Mouse (Mus musculus) heart, postnatal 25 days (tissue): ENCODE data around the gene Rad50. TPM values are rescaled to one million over a fixed set of nuclear protein-coding genes. Genes with fewer than 3 reads are reported as not detected.

Experiments
- DNase-seq: peaks from one replicate; pipeline ENCODE4 v3.0.0; 2022; ENCODE audit warnings: low spot score
- intact Hi-C: fragments of 180-260 bp; cut with DNase I; formaldehyde crosslinking; loops from one replicate; pipeline ENCODE4 v1.15.1; 2025
- total RNA-seq, 2 experiments: library from RNA; stranded (reverse); gene quantifications; 2 replicates each; pipeline ENCODE4 v1.2.3; 2021

Gene Rad50
- total RNA-seq, result 1 to 10 TPM; 6.3 to 6.7 TPM

DNA sequence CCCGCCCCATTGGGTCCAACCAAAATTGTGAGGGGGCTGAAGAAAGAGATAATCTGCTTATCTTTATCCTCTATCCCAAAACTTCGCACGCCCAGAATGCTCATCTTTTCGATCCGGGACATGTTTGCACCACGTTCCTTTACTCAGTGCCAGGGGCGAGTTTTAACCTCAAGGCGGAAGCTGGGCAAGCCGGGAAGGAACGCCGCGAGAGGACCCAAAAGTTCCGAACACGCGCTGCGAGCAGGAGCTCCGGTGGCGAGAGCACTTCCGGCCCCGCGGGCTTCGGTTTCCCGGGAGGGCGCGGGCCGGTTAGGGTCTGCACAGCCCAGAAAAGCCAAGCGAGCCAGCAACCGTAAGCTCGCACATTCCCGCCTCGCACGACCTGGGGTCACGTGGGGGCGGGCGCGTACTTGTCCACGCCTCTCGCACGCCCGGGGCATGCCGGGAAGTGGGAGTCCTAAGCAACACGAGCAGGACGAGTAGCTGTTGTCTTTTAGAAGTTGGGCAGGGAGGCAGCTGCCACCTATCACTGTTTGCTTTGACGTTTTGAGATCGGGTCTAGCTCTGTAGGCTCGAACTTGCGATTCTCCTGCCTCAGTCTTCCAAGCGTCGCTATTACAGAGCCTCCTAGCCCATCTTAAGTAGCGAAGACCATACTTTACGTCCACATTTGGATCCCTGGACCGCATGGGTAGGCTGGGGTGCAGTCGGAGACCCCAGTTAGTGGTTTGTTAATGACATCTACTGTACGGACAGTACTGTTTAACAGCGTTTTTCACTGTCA is at the start of gene Rad50:
Rad50 (minus strand) TSS at position 386 of the 784 bp plus-strand sequence.
- intact Hi-C loops, result no loop called here
- DNase-seq, result peak; percentile 82

DNA sequence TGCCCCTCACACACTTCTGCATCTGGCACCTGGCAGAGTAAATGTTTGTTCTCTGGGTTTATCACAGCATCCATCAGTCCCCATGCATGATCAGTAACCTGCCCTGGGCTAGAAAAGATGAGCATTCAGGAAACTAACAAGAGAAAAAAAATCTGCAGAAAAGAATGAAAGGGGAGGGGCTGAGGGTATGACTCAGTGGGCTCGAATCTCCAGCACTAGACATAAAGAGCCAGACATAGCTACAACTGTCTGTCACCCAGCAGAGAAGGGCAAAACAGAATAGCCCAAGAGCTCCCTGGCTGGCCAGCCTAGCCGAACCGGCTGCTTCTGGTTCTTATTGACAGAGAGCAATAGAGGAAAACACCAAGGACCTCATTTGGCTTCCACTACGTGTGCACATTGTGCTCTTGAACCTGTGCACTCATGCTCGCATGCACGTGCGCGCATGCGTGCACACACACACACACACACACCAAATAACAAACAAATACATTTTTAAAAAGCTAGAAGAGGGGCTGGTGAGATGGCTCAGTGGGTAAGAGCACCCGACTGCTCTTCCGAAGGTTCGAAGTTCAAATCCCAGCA is 48.0 kb upstream of the Rad50 start:
- intact Hi-C loops, result no loop called here
- no peak for DNase-seq

DNA sequence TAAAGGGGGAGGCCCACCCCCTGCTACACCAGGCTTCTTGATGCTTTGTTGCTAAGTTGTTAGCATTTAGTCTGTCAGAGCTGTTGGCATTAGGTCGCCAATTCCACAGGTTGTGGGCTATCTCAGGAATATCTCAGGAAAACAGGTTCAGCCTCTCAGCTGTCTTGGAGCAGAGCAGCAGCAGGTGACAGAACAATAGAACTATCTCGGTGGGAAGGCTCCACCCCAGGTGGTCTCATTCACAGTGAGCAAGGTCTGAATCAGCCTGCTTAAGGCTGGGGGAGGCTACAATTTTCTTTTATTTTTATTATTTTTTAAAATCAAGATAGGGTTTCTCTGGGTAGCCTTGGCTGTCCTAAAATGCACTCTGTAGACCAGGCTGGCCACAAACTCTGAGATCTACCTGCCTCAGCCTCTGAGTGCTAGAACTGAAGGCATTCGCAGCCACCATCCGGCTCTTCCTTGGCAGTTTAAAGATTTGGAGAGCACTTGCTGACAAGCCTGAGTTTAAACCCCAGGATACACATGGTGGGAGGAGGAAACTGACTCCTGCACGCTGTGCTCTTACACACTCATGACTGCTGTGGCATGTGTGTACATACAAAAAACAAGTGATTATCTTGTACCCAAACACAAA is 42.7 kb upstream of the Rad50 start:
- intact Hi-C loops, result no loop called here
- no peak for DNase-seq

DNA sequence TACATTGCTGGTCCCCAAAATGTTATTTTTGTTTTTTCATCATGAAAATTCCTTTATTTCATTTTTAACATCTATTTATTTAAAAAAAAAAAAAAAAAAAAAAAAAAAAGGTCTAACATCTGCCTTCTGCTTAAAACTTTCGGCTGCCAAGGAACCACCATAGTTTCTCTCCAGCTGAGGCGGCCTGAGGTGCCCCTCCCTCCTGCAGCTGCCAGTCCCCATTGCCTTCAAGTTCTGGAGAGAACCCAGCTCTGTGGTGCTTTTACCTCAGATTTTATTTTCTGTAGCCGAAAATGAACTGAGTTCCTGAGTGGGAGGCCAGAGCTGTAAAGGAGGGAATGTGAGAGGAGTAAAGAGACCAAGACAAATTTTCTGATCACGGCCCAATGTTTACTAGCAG is 42.2 kb upstream of the Rad50 start:
- no peak for DNase-seq

DNA sequence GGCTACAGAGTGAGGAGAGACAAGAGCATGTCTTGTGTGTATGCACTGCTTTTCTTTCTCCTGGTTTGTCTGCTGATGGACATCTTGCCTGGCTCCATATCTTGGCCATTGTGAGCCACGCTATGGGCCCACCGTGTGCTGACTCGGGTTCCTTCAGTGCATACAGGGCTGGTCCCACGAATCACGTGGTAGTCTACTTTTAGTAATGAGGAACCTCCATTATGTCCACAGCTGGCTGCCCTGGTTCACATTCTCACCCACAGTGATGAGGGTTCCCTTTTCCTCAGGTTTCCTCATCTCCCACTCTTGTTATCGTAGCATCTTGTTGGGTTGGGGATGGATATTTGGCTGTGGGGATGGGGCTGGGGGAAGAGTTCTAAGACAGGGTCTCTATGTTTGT is 41.5 kb upstream of the Rad50 start:
- intact Hi-C loops, result no loop called here
- DNase-seq, result no peak

More for the DNA sequence above, 42.2 kb upstream of the Rad50 start:
- intact Hi-C loops, result no loop called here

DNA sequence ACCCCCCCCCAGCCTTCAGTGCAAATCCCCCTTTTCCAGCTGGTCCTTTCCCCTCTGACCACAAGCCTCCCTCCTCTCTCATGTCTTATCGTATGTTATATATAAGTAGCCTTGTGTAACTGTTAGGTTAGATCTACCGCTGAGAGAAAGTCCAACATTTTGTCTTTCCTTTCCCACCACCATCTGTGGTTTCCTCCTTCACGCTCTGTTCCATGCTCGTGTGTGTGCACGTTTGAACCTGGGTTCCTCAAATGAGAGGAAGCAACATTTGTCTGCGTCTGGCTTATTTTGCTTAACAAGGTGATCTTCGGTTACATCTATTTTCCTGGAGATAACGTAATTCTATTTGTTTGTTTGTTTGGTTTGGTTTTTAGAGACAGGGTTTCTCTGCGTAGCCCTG is 40.9 kb upstream of the Rad50 start:
- no peak for DNase-seq
- intact Hi-C loops, result no loop called here

DNA sequence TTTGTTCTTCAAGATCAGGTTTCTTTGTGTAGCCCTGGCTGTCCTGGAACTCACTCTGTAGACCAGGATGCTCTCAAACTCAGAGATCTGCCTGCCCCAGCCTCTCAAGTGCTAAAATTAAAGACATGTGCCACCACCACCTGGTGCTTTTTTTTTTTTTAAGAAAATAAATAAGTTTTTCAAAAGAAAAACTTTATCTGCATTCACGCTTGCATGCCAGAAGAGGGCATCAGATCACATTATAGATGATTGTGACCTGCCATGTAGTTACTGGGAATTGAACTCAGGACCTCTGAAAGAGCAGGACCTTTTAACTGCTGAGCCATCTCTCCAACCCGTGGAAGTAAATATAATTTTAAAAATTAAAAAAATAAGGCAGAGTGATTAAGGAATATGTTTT is 38.1 kb upstream of the Rad50 start:
- intact Hi-C loops, result no loop called here
- no peak for DNase-seq

DNA sequence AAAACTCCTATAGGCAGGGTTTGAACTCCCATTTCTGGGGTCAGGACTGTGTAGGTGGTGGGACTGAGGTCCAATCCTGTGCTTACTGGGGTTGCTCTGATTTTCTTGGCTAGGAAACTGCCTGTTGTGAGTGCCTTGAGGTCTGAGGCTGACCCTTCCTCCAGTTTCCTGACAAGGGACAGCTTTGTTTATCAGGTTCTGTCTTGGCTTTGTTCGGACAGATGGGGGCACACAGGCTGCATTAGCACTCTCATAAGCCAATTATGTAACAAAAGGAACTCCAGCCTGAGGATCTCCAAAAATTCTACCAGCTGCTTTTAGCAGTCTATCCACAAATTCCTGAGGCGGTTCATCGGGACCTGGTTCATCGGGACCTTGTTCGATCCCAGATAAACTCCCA is 35.2 kb upstream of the Rad50 start:
- intact Hi-C loops, result no loop called here
- peak; percentile 11 for DNase-seq

DNA sequence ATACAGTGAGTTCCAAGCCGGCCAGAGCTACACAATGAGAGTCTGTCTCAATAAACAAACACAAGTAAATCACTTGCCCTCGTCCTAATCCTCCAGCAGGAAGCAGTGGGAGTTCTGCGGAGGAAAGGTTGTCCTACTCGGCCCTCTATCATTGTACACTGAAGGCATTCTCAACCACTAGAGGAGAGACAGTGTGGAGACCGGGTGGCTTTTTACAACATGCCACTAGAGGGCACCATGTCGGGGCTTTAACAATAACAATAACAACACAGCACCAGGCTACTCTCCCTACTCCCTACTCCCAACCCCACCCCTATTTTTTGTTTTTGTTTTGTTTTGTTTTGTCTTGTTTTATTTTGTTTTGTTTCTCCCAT is 30.4 kb upstream of the Rad50 start:
- intact Hi-C loops, result loop anchor here (2.0 to 10.0 kb wide), 4 partner anchors 135 to 520 kb away; partner anchors contain the start of gene Gm9837
- DNase-seq, result peak; percentile 31

DNA sequence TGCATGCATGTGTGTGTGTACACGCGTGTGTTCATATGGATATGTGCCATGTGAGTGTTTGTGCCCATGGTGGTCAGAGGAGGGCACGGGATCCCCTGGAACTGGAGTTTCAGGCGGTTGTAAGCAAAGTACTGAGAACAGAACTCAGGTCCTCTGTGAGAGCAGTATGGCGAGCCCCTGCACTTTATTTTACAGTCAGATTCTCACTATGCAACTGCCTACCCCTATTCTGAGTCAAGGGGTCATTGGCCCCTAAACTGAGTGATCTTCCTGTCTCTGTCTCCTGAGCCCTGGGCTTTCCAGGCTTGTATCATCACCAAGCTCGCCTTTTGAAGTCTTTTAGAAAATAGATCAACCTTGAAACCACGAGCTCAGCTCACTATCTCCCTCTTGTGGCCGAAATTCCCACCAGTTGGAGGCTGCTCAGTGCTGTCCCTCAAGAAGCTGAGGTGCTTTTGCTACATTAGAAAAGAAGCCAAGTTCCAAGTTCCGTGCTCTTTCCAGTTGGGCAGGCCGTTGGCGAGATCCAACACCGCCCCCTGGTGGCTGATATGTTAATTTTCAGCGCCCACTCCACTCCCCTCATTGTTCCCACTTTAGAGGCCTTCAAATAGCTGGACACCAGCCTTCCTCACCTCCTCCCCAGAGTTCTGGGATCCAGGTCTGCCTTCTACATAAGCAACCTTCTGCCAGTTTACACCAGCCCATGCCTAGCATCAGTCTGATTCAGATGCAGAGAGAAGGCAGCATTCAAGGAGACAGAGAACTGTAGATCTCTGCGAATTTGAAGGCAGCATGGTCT is 29.9 kb upstream of the Rad50 start:
- peak; percentile 42 for DNase-seq
- intact Hi-C loops, result loop anchor here (2.0 to 10.0 kb wide), 4 partner anchors 135 to 520 kb away; partner anchors contain the start of gene Gm9837

DNA sequence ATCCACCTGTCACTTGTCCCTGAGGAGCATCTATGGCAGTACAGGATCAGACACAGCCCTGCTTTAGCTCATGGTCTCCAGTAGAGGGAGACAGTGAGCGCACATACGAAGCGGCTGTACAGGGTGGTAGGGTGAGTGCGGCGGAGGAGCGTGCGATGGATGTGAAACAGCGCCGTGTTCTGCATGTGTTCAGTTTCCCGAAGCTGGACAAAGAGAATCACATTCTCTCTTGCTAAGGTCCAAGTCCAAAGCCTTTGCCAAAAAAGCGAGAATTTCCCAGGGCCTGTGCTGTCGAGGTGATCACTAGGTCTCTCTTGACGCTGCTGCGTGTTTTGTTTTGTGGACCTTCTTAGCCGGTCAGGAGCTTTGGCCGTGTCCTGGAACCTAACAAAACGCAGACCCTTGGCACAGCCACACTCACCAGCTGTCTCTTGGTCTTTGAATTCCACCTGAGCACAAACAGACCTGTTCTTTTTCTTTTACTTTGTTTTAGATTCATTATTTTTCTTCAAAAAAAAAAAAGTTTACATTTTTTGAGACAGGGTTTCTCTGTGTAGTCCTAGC is 28.6 kb upstream of the Rad50 start:
- peak; percentile 17 for DNase-seq
- intact Hi-C loops, result loop anchor here (2.0 to 10.0 kb wide), 4 partner anchors 137 to 522 kb away; partner anchors contain the start of gene Gm9837

DNA sequence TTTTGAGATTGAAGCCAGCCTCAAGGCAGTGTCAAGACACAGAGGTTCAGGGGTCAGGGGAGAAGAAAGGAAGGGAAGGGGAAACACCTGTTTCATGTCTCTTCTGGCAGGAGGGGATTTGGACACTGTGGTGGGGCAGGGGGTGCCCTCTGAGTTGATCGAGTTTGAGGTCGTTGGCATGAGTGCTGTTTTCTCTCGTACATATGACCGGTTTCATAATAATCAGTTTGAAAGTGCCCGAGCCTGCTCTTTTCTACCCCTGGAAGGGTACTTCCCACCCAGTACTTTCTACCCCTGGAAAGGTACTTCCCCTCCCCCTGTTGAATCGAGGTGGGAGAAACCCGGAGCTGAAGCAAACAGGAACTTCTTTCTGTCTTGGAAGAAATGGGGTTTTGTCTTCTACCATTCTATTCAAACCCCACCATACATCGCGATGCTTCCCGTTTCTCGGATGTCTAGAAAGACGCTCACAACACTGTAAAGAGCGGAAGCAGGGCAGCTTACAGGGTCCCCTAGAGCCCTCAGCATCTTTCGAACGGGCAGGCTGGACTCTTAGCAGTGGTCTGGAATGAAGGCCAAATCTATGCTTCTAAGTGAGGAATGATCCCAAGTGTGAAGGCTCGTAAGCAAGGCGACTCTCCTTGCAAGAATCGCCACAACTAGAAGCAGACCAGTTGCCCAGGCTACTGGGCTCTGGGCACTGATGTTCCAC is 28.0 kb upstream of the Rad50 start:
- no peak for DNase-seq
- intact Hi-C loops, result loop anchor here (5.0 to 10.0 kb wide), 3 partner anchors 137 to 522 kb away; no protein-coding TSS in a partner anchor

DNA sequence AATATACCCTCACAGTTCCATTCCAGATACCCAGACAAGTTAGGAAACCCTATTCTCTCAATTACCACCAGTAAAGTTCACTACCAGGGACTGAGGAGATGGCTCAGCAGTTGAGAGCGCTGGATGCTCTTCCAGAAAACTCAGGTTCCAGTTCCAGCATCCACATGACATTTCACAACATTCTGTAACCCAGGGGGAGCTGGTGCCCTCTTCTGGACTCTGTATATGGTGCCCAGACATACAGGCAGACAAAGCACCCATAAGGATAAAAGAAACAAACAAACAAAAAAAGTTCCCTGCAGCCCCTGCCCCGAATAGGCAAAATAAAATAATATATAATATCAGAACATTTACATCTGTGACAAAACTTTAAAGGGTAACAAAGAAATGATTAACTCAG is 27.3 kb upstream of the Rad50 start:
- DNase-seq, result no peak
- intact Hi-C loops, result loop anchor here (10.0 kb wide), 1 partner anchor 150 kb away; no protein-coding TSS in a partner anchor

DNA sequence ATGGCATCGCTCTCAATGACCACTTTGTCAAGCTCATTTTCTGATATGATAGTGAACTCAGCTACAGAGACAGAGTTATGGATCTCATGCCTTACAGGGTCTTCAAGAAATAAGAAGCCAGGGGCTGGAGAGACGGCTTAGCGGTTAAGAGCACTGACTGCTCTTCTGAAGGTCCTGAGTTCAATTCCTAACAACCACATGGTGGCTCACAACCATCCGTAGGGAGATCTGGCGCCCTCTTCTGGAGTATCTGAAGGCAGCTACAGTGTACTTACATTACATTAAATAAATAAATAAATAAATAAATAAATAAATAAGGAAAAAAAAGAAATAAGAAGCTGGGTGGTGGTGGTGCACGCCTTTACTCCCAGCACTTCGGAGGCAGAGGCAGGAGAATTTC is 26.7 kb upstream of the Rad50 start:
- DNase-seq, result no peak
- intact Hi-C loops, result loop anchor here (10.0 kb wide), 1 partner anchor 149 kb away; no protein-coding TSS in a partner anchor

DNA sequence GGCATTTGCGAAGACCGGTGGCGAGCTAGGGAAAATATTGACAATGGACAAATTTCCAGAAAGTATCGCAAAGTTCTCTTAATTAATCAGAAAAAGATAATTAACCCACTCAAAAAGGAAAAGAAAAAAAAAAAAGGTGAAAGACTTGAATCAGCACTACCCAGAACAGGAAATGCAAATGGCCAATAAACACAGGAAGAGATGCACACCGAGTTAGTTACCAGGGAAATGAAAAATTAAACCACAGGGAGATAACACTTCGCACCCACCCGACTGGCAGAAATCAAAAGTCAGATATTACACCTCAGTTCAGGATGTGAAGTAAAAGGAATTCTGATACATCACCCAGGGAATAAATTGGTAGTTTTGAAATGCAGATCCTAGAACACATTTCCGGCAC is 25.1 kb upstream of the Rad50 start:
- no peak for DNase-seq
- intact Hi-C loops, result loop anchor here (10.0 kb wide), 1 partner anchor 147 kb away; no protein-coding TSS in a partner anchor

DNA sequence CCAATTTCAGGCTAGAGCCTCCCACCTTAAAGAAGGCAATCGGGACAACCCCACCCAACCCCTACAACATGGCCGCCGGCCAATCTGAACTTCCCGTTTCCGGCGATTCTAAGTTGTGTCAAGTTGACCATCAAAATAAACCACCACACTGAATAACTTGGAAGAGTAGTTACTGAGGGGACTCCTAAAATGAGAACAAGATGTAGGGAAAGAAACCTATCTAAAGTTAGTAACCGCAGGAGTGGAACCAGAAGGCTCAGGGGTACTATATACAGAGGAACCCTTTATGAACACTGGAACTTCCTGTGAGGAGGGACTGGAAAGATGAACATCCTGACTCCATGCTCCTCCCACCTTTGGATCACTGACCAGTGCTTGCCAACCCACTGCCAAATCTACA is 24.3 kb upstream of the Rad50 start:
- intact Hi-C loops, result loop anchor here (10.0 kb wide), 1 partner anchor 147 kb away; no protein-coding TSS in a partner anchor

DNA sequence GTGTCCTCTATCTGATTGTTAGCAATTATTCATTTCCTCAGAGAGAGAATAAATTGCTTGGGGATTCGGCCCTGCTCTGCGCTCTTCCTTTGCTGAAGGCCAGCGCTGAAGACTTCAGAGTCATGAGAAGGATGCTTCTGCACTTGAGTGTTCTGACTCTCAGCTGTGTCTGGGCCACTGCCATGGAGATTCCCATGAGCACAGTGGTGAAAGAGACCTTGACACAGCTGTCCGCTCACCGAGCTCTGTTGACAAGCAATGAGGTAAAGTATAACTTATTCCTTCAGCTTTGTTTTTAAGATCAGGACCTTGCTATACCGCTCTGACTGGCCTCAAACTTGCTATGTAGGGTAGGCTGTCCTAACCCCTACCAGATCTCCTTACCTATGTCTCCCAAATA is 13.6 kb upstream of the Rad50 start, which contains the start of gene Il5:
Il5 (plus strand) TSS at position 80 of the 400 bp plus-strand sequence.
- no peak for DNase-seq
- intact Hi-C loops, result no loop called here

More for the DNA sequence above, 24.3 kb upstream of the Rad50 start:
- no peak for DNase-seq

DNA sequence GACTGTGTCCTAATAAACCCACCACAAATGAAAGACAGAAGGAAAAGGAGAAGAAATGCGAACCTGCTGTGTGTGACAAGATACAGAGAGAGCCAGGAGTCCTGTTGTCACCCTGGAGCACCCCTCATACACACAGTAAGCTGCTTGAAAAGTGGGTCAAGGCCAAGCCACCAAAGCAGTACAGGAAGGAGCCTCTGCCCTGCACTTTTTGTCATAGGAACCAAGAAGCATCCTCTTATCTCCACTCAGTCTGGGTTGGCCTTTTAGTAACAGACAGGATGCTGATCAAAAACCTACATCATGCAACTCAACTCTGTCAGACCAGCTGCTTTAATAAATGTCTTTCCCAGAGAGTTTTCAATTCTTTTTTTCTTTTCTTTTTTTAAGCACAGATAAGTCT is 12.6 kb upstream of the Rad50 start:
- DNase-seq, result no peak
- intact Hi-C loops, result no loop called here

DNA sequence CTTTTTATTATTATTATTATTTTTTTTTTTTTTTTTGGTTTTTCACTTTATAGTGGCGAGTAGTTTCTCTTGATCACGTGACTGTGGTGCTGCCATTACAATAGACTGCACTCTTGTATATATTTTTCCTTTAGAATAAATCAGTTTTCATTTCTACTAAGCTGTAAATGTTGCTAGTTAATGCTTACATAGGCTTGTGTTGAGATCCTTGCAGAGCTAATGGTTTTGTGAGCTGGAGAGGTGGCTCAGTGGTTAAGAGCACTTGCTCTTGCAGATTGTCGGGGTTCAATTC is 545 bp upstream of the Rad50 start:
- intact Hi-C loops, result no loop called here
- no peak for DNase-seq
